Mouse (Mus musculus) lung, postnatal 0 days (tissue): Measurements from ENCODE around the gene Btbd10. TPM values are rescaled to one million over a fixed set of nuclear protein-coding genes. Genes with fewer than 3 reads are reported as not detected.
A peak's percentile ranks its signal among the peaks of the same experiment; 100 is the strongest.

Experiments used
- ATAC-seq: fragments of 200-750 bp; cut with Nextera tagmentation; 2 replicates; pipeline ENCODE4 v1.8.0; 2017; ENCODE audit warnings: moderate library complexity
- DNase-seq: peaks from one replicate; pipeline ENCODE4 v3.0.0-alpha.2; 2016; ENCODE audit warnings: low spot score
- H3K27ac ChIP-seq: fragments of 300-500 bp; sonication (generic); 2 replicates; pipeline ENCODE4 v1.5.1; 2014; ENCODE audit warnings: antibody characterized with exemption, mild to moderate bottlenecking, low read length, mixed read lengths
- H3K27me3 ChIP-seq: fragments of 300-500 bp; sonication (generic); replicated peaks from 2 replicates; pipeline ENCODE4 v1.6.1; 2014; ENCODE audit warnings: low read length, mixed read lengths; ENCODE audit not compliant: insufficient read depth
- H3K36me3 ChIP-seq: fragments of 300-500 bp; sonication (generic); 2 replicates; pipeline ENCODE4 v1.6.1; 2014; ENCODE audit warnings: low read length, mixed read lengths; ENCODE audit not compliant: insufficient read depth
- H3K4me1 ChIP-seq: fragments of 300-500 bp; sonication (generic); 2 replicates; pipeline ENCODE4 v1.6.1; 2014; ENCODE audit warnings: antibody characterized with exemption, low read depth, low read length, mixed read lengths; ENCODE audit not compliant: insufficient read depth
- H3K4me2 ChIP-seq: fragments of 300-500 bp; sonication (generic); replicated peaks from 2 replicates; pipeline ENCODE4 v1.6.1; 2014; ENCODE audit warnings: low read depth, mild to moderate bottlenecking, low read length, moderate library complexity, mixed read lengths
- H3K4me3 ChIP-seq: fragments of 300-500 bp; sonication (generic); 2 replicates; pipeline ENCODE4 v1.5.1; 2014; ENCODE audit warnings: low read depth, low read length
- H3K9ac ChIP-seq: fragments of 300-500 bp; sonication (generic); replicated peaks from 2 replicates; pipeline ENCODE4 v1.6.1; 2014; ENCODE audit warnings: low read depth, mild to moderate bottlenecking
- H3K9me3 ChIP-seq: fragments of 300-500 bp; sonication (generic); 2 replicates; pipeline ENCODE4 v1.6.1; 2016; ENCODE audit warnings: low read length, mixed read lengths
- CTCF ChIP-seq: IDR thresholded peaks from 2 replicates; pipeline ENCODE4 v1.5.1; 2016; ENCODE audit warnings: antibody characterized with exemption, mild to moderate bottlenecking
- EP300 ChIP-seq: IDR thresholded peaks from 2 replicates; pipeline ENCODE4 v1.6.1; 2016; ENCODE audit warnings: antibody characterized with exemption, mild to moderate bottlenecking, control low read depth
- WGBS: fragments of 180-500 bp; shearing (Covaris S2); extraction: QIAGEN DNeasy Blood & Tissue Kit; methylation state at CpG from one replicate; pipeline ENCODE4 v1.1.7; 2014; 5-methylcytosine and 5-hydroxymethylcytosine counted together
- polyA plus RNA-seq: library from polyadenylated mRNA; unstranded; fragments of >200 nt; fragmentation: Nextera tagmentation; extraction: Ambion mirVana; gene quantifications from 2 replicates; pipeline ENCODE4 v1.2.1, GENCODE M21; 2015

Gene Btbd10
- polyA plus RNA-seq, 1 experiment from 2014 or later, result 20.8 TPM

DNA sequence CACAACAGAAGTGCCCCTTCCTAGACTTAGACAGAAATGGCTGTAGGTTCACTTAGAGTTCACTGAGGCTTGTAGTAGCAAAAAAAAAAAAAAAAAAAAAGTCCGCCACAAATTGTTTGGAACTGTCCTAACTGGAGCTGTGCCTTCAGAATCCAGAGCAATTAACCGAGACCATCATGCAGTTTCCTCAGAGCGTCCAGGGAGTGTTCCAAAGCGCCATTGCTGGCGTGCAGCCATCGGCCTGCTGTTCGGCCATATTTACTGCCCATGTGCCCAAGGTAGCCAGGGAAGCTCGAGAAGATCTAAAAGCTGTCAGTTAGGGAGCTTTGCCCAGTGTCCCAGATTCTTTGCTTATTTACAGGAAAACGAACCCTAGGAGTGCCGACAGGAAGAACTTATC, 98.6 kb downstream of the Btbd10 start:
- WGBS, result 55% methylated on average over 10 of the region's 10 CpGs
- no peak for TF ChIP-seq CTCF
- Histone ChIP-seq H3K36me3 (no peaks in the 10 kb centered on the region), H3K27ac (no peak overlapping the region), H3K9ac (no peak overlapping the region), H3K4me3 (no peak overlapping the region), H3K9me3 (no peaks in the 10 kb centered on the region), H3K27me3 (no peaks in the 10 kb centered on the region), H3K4me2 (no peak overlapping the region), H3K4me1 (no peaks in the 10 kb centered on the region)
- ATAC-seq, result peak; percentile 46
- peak; percentile 42 for DNase-seq

DNA sequence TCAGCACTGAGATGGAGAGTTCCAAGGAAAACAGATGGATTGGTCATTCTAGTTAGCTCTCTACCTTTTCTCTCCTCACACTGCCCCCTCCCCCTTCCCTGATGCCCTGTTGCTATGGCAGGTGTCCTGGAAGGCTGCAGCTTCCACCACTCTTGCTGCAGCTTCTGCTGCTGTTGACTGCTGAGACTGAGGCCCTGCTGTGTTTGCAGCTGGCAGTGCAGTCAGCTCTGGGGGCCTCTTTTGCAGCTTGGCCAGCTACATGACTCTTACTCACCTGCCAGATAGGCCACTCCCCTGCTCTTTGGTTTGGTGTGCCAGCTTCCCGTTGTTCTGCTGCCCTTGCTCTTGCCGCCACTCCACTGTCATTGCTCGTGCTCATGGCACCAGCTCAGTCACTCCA, 99.3 kb downstream of the Btbd10 start:
- Histone ChIP-seq H3K9me3 (no peaks in the 10 kb centered on the region), H3K4me2 (no peak overlapping the region), H3K4me1 (no peaks in the 10 kb centered on the region), H3K27me3 (no peaks in the 10 kb centered on the region), H3K27ac (no peak overlapping the region), H3K9ac (no peak overlapping the region), H3K4me3 (no peak overlapping the region), H3K36me3 (no peaks in the 10 kb centered on the region)
- ATAC-seq (no peak), DNase-seq (no peak)
- 46% methylated on average over 3 of the region's 3 CpGs for WGBS
- TF ChIP-seq EP300 (no peak), CTCF (no peak)

DNA sequence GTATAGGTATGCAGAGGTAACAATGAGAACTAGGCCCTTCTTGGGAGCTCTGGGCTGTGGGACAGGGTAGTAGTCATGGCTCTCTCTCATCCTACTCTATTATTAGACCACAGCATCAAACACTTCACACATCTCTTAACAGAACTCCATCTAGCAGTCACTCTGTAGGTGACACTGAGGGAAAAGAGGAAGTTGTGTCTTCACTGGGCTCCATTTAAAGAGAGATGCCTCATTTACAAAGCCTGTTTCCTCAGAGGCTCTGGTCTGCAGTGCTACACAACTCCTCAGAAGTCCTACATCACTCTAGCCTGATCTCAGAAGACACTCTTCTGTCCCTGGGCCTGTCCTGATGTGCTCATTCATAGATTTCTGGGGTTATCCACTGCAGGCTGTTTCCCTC, 100.1 kb downstream of the Btbd10 start:
- Histone ChIP-seq H3K36me3 (no peaks in the 10 kb centered on the region), H3K4me2 (no peak overlapping the region), H3K9ac (no peak overlapping the region), H3K4me3 (no peak overlapping the region), H3K27ac (no peak overlapping the region), H3K4me1 (no peaks in the 10 kb centered on the region), H3K27me3 (no peaks in the 10 kb centered on the region), H3K9me3 (no peaks in the 10 kb centered on the region)
- ATAC-seq (no peak), DNase-seq (no peak)
- TF ChIP-seq EP300 (no peak), CTCF (no peak)

DNA sequence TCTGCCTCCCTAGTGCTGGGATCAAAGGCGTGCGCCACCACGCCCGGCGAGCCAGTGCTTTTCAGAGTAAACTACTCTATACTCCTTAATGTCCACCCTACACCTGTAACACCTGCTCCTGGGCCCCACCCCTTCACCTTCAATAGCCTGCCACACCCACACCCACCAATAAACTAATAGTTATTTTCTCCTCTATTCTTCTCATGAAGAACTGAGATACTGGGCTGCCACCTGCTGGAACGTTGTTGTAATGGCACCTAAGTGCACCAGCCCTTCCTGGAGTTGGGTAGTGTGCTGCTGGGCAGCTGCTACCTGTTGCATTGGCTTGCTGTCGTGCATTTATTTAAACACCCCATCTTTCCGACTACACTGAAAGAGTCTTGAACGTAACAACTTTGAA, 100.9 kb downstream of the Btbd10 start:
- no peak overlapping the region for H3K9ac ChIP-seq
- H3K4me2 ChIP-seq, result no peak overlapping the region
- WGBS, result 76% methylated on average over 9 of the region's 9 CpGs
- no peaks in the 10 kb centered on the region for H3K36me3 ChIP-seq
- H3K9me3 ChIP-seq, result no peaks in the 10 kb centered on the region
- no peaks in the 10 kb centered on the region for H3K4me1 ChIP-seq
- ATAC-seq, result peak; percentile 32
- no peak overlapping the region for H3K4me3 ChIP-seq
- TF ChIP-seq EP300 (no peak), CTCF (peak; percentile 88)
- no peak overlapping the region for H3K27ac ChIP-seq
- peak; percentile 58 for DNase-seq
- no peaks in the 10 kb centered on the region for H3K27me3 ChIP-seq

Other genes starting within 250 kb of the Btbd10 start
- 12.7 and 13.4 TPM in 2 replicates for gene Arntl, start 161.9 kb downstream of the Btbd10 start, polyA plus RNA-seq
- not detected in 2 replicates for gene Pth, start 19.2 kb upstream of the Btbd10 start, polyA plus RNA-seq
- gene Far1, start 144.4 kb upstream of the Btbd10 start, polyA plus RNA-seq, result 39.9 and 50.2 TPM in 2 replicates